Mouse (Mus musculus) lung, embryonic 14.5 days (tissue): ENCODE data around the gene Msl1. TPM values are rescaled to one million over a fixed set of nuclear protein-coding genes. Genes with fewer than 3 reads are reported as not detected.
A peak's percentile ranks its signal among the peaks of the same experiment; 100 is the strongest.

Experiments
- ATAC-seq: fragments of 200-750 bp; cut with Nextera tagmentation; 2 replicates; pipeline ENCODE4 v1.8.0; 2017; ENCODE audit warnings: mild to moderate bottlenecking, moderate TSS enrichment, moderate library complexity; ENCODE audit not compliant: insufficient read depth
- DNase-seq: peaks from one replicate; pipeline ENCODE4 v3.0.0-alpha.2; 2015
- H3K27ac ChIP-seq: fragments of 300-500 bp; sonication (generic); 2 replicates; pipeline ENCODE4 v1.5.1; 2014; ENCODE audit warnings: low read depth, mild to moderate bottlenecking, moderate library complexity
- H3K27me3 ChIP-seq: fragments of 300-500 bp; sonication (generic); 2 replicates; pipeline ENCODE4 v1.6.1; 2014; ENCODE audit warnings: low read length, control low read depth; ENCODE audit not compliant: insufficient read depth
- H3K36me3 ChIP-seq: fragments of 300-500 bp; sonication (generic); 2 replicates; pipeline ENCODE4 v1.6.1; 2014; ENCODE audit warnings: control low read depth; ENCODE audit not compliant: insufficient read depth
- H3K4me1 ChIP-seq: fragments of 300-500 bp; sonication (generic); 2 replicates; pipeline ENCODE4 v1.6.1; 2014; ENCODE audit warnings: antibody characterized with exemption, control low read depth; ENCODE audit not compliant: insufficient read depth
- H3K4me2 ChIP-seq: fragments of 300-500 bp; sonication (generic); 2 replicates; pipeline ENCODE4 v1.6.1; 2014; ENCODE audit warnings: mild to moderate bottlenecking
- H3K4me3 ChIP-seq: fragments of 300-500 bp; sonication (generic); 2 replicates; pipeline ENCODE4 v1.5.1; 2014; ENCODE audit warnings: low read depth, low read length
- H3K9ac ChIP-seq: fragments of 300-500 bp; sonication (generic); 2 replicates; pipeline ENCODE4 v1.6.1; 2014
- H3K9me3 ChIP-seq: fragments of 300-500 bp; sonication (generic); 2 replicates; pipeline ENCODE4 v1.6.1; 2016; ENCODE audit warnings: low read depth, low read length, control low read depth
- CTCF ChIP-seq: IDR thresholded peaks from 2 replicates; pipeline ENCODE4 v1.5.1; 2016; ENCODE audit warnings: antibody characterized with exemption, low read depth
- WGBS: fragments of 180-500 bp; shearing (Covaris S2); extraction: QIAGEN DNeasy Blood & Tissue Kit; methylation state at CpG from one replicate; pipeline ENCODE4 v1.1.7; 2014; 5-methylcytosine and 5-hydroxymethylcytosine counted together
- polyA plus RNA-seq: library from polyadenylated mRNA; unstranded; fragments of >200 nt; fragmentation: Nextera tagmentation; extraction: Ambion mirVana; gene quantifications from 2 replicates; pipeline ENCODE4 v1.2.1, GENCODE M21; 2014

Gene Msl1
- polyA plus RNA-seq, 1 experiment from 2014 or later = 16.3 TPM

DNA sequence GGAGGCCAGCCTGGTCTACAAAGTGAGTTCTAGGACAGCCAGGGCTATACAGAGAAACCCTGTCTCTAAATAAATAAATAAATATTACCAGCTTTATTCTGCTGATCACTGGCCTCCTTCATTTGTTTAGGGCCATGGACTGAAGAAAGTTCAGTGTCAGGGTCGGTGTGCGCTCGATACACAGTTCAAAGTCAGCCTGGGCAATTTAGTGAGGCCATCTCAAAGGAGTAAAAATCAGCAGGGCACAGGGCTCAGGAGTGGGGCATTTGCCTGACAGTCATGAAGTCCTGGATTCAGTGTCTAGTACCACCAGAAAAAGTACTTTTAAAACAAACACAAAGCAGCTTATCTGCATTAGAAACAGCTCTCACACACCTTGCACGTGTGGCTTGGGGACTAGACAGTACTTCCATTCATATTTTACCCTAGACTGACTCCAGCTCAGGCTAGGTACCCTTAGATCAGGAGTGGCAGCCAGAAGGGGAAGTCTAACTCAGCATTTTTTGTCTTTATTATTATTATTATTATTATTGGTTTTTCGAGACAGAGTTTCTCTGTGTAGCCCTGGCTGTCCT lies 4.6 kb upstream of the Msl1 start:
- H3K27me3 ChIP-seq = no peaks in the 10 kb centered on the region
- H3K4me1 ChIP-seq = peaks cover 24% of the 10 kb centered on the region
- 76% methylated on average over 5 of the region's 5 CpGs for WGBS
- H3K4me2 ChIP-seq = no peak overlapping the region
- DNase-seq = no peak
- H3K27ac ChIP-seq = no peak overlapping the region
- no peak overlapping the region for H3K4me3 ChIP-seq
- H3K36me3 ChIP-seq = no peaks in the 10 kb centered on the region
- no peaks in the 10 kb centered on the region for H3K9me3 ChIP-seq
- H3K9ac ChIP-seq = no peak overlapping the region
- ATAC-seq = no peak
- TF ChIP-seq CTCF = no peak

- no peak for ATAC-seq
- H3K4me1 ChIP-seq = peaks cover 16% of the 10 kb centered on the region
- TF ChIP-seq CTCF = no peak
Observed at GRCm38 (mm10) chr11:98791448-98791847, 3.9 kb upstream of the Msl1 start.

GRCm38 (mm10) chr11:98792081-98792480 lies 3.2 kb upstream of the Msl1 start:
- 11% methylated on average over 4 of the region's 4 CpGs for WGBS
- Histone ChIP-seq H3K36me3 (no peaks in the 10 kb centered on the region), H3K4me1 (peaks cover 15% of the 10 kb centered on the region), H3K27me3 (no peaks in the 10 kb centered on the region), H3K9me3 (no peaks in the 10 kb centered on the region), H3K4me3 (no peak overlapping the region), H3K27ac (no peak overlapping the region), H3K4me2 (no peak overlapping the region), H3K9ac (no peak overlapping the region)
- DNase-seq (no peak), ATAC-seq (no peak)
- no peak for TF ChIP-seq CTCF

More at GRCm38 (mm10) chr11:98791448-98791847, 3.9 kb upstream of the Msl1 start:
- H3K27me3 ChIP-seq = no peaks in the 10 kb centered on the region
- H3K9ac ChIP-seq = no peak overlapping the region
- H3K4me2 ChIP-seq = no peak overlapping the region
- WGBS = 65% methylated on average over 1 of the region's 1 CpGs
- no peaks in the 10 kb centered on the region for H3K36me3 ChIP-seq
- DNase-seq = no peak
- H3K9me3 ChIP-seq = no peaks in the 10 kb centered on the region
- H3K4me3 ChIP-seq = no peak overlapping the region
- no peak overlapping the region for H3K27ac ChIP-seq

GRCm38 (mm10) chr11:98794469-98795014 lies 774 bp upstream of the Msl1 start:
- Histone ChIP-seq H3K27ac (peak overlapping the region; percentile 100), H3K9ac (peak overlapping the region; percentile 99), H3K4me3 (peak overlapping the region; percentile 100), H3K4me2 (peak overlapping the region; percentile 85), H3K36me3 (peaks cover 23% of the 10 kb centered on the region), H3K9me3 (no peaks in the 10 kb centered on the region), H3K27me3 (no peaks in the 10 kb centered on the region), H3K4me1 (peaks cover 21% of the 10 kb centered on the region)
- peak; percentile 68 for ATAC-seq
- WGBS = under 1% methylated on average over 30 of the region's 30 CpGs
- peak; percentile 45 for TF ChIP-seq CTCF
- DNase-seq = peak; percentile 79

GRCm38 (mm10) chr11:98795714-98796514 lies 598 bp downstream of the Msl1 start:
- ATAC-seq (peak; percentile 38), DNase-seq (peak; percentile 65)
- peaks cover 17% of the 10 kb centered on the region for H3K4me1 ChIP-seq
- no peaks in the 10 kb centered on the region for H3K9me3 ChIP-seq
- H3K4me3 ChIP-seq = peak overlapping the region; percentile 100
- TF ChIP-seq CTCF = peak; percentile 20; the same call in 1 of the 2 replicates
- H3K9ac ChIP-seq = peak overlapping the region; percentile 99
- H3K36me3 ChIP-seq = peaks cover 37% of the 10 kb centered on the region
- H3K27me3 ChIP-seq = no peaks in the 10 kb centered on the region
- H3K27ac ChIP-seq = peak overlapping the region; percentile 100
- under 1% methylated on average over 62 of the region's 74 CpGs for WGBS
- peak overlapping the region; percentile 85 for H3K4me2 ChIP-seq

GRCm38 (mm10) chr11:98796515-98797216 lies 1.4 kb downstream of the Msl1 start:
- Histone ChIP-seq H3K27me3 (no peaks in the 10 kb centered on the region), H3K4me1 (peaks cover 17% of the 10 kb centered on the region), H3K4me3 (peak overlapping the region; percentile 100), H3K9me3 (no peaks in the 10 kb centered on the region), H3K4me2 (peak overlapping the region; percentile 85), H3K9ac (peak overlapping the region; percentile 99), H3K27ac (peak overlapping the region; percentile 100), H3K36me3 (peaks cover 44% of the 10 kb centered on the region)
- ATAC-seq = peak; percentile 35
- peak; percentile 1; the same call in 1 of the 2 replicates for TF ChIP-seq CTCF
- 2% methylated on average over 23 of the region's 23 CpGs for WGBS
- DNase-seq = peak; percentile 84
